Mouse (Mus musculus): ENCODE measurements around the gene Nkx6-2.

DNA sequence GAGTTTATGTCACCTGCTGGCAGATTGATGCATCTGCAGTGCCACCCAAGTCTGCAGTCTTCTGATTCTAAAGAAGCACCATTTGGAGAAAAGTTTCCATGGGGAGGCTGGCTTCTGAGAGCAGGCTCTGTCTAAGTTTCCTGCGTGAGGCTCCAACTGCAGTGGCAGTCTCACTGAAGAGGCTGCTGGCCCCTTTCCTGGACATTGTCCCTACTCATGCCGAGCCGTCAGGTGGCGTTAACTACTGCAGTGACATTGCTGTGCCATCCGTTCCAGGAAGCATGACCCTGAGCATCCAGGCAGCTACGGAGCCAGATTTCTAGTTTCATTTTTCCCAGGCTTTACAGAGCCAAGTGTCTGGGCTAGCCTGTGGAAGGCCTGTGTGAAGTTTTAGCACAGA lies 41.2 kb downstream of the Nkx6-2 start:
- TF ChIP-seq POLR2A (IDR thresholded peaks at IDR 0.05; ENCODE audit: extremely low read depth, insufficient read depth, low read length), result no peak
- no peak; the same call in 1 of the 2 replicates for TF ChIP-seq CTCF (IDR thresholded peaks at IDR 0.05; ENCODE audit: low read depth, low read length)

Measured in liver, adult 2 months (tissue).